Mouse (Mus musculus): ENCODE data around the gene Nfatc2.
A peak's percentile ranks its signal among the peaks of the same experiment; 100 is the strongest.

Gene Nfatc2

GRCm38 (mm10) chr2:168532061-168532833 is 69.2 kb downstream of the Nfatc2 start:
- no peak for DNase-seq (ENCODE audit: low spot score in 2 of 2)

DNA sequence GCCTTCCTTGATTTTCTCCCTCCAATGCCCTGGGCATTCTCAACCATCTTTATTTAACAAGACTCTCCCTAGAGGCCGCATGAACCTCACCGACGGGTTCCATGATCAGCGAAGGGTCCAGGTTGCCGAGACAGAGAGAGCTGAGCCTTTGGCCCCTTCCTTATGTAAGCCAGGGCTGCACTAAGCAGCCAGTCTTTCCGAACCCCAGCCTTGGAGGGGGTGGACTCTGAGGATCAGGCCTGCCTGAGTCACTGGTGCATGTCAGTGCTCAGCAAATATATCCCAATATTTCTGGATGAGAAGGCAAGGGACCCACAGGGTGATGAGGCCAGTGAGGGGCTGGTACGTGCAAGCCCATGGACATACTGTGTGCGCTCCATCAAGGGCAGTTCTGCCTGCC is 72.9 kb downstream of the Nfatc2 start:
- DNase-seq (ENCODE audit: low spot score in 2 of 2) = no peak

DNA sequence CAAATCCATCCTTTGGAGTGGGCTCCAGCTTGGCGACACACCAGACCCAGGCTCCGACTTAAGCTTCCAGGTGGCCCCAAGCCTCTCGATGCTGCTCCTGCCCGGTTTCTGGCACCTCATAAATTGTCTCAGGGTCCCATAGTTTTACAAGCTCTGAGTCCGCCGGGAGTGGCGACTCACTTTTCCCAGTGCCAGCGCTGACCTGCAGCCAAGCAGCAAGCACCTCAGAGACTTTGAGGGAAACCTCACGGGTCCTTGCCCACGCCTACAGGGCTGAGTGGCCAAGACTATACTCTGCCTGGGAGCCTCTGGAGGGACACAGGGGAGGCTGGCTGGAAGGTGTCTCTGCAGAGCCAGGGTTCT is 74.0 kb downstream of the Nfatc2 start:
- DNase-seq (ENCODE audit: low spot score in 2 of 2) = no peak

DNA sequence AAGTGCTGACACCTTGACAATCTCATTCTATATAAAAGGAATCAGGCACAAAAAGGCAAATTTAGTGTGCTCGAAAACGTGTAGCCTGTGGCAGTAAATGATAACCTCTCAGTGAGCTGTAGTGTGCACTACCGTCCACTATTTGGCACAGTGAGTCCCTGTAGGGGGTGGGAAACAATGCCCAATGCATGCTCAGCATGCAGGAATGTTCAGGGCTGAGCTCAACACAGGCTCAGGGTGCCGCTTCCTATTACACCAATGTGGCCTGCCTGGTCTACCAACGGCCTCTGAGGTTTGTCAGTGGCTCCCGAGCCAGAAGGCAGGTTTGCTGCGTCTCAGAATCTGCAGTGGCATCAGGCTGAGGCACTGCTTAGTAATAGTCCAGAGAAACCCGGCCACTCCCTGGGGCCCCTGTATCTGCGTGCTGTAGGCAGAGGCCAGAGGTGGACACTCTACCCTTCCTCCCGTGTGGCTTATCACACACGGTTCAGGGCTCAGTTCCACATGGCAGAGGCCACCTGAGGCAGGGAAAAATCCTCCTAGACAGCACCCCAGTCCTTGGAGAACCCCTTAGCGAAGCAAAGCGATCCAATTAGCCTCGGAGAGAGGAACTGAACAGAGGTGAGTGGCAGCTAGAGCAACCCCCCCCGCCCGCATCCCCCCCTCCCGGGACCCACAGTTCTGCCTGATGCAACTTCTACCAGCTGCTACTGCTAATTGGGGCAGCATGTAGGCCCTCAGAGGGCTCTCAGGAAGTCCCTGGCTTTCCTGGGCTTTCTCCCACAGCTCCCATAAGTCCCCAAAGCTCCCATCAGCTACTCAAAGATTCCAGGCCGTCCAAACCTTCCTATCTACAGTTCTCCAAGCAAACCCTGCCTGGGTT is 74.7 kb downstream of the Nfatc2 start:
- DNase-seq (ENCODE audit: low spot score in 2 of 2) = no peak

DNA sequence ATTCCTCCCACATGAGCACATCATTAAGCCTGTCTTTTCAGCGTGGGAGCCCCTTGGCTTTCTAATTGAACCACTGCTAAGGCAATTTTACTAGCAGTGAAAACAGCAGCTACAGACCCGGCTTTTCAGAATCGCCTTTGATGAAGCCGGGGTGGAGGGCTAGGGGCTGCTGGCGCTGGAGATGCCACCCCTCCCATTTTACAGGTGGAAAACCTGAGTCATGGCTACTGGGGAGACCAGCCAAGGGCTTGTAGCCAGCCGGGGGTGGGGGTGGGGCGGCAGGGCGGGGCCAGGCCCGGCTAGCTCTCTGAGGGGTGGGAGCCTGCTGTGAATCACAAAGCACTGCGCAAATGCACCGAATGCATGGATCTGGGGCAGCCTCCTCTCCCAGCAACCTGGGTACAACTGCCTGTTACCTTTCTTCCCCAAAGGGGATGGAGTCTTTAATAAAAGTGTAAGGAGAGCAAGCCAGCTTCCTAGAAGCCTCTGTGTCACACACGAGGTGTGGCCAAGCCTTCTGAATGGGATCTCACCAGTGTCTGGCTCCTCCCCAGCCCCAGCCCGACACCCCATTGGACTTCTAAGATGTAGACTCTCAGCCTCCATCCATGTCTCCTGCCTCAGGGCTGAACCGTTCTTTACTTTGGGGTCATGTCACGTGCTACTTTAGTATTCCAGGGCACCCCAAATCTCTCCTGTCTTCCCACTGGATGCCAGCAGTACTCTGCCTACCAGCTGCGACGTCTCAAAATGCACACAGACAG is 75.9 kb downstream of the Nfatc2 start:
- DNase-seq (ENCODE audit: low spot score in 2 of 2) = no peak

DNA sequence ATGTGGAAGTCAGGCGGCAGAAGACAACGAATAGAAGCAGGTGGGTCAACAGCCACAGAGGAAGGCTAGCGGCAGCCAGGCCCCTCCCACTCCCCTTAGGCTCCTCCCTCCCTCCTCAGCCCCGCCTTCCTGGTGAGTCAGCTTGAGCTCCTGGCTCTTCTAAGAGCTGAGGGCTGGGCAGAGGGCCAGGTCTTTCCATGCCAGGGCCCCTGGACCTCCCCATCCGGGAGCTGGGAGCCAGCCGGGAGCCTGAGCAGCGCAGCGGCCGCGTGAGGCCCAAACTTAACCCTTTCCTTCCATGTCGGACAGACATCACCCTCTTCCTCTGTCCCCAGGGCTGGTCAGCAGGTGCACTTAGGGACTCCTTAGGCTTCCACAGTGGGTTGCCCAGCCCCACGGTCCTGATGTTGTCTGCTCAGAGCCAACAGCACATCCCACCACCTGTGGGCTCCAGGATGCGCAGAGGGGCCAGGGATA is 76.5 kb downstream of the Nfatc2 start:
- peak; percentile 68 to 89 for DNase-seq (ENCODE audit: low spot score in 2 of 2)

- DNase-seq (ENCODE audit: low spot score in 2 of 2) = no peak
Observed at GRCm38 (mm10) chr2:168522247-168522646, 79.2 kb downstream of the Nfatc2 start.

DNA sequence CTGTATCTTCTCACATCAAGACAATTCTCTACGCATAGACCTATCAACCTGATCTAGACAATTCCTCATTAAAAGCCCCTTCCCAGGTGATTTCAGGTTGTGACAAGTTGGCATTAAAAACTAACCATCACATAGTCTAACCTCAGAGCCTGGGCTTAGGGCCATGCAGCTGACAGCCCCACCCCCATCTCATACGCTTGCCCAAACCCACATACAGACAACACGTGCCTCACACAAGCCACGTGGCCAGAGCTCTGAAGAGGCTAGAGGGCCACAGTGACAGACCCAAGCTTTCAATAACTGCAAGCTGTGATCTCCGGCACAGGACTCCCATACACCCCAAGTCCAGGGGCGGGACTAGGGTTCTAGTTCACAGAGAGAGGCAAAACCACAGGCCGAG is 80.7 kb downstream of the Nfatc2 start:
- no peak for DNase-seq (ENCODE audit: low spot score in 2 of 2)

DNA sequence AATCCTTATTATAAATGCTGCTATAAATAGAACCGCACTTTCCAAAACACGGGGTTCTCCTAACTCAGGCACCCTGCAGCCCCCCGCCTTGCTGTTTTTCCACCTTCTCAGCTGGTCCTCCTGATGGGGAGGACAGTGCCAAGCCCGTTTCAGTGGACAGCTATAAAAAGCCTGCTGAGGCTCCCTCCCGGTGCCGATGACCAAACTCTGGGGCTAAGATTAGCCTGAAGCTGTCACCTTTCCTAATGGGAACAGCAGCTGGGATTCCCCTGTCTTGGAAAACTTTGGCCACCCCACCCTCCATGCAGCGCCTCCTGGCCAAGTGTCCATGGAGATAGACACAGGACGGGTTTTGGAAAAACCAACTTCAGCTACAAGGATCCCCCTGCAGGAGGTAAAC is 81.9 kb downstream of the Nfatc2 start:
- no peak for DNase-seq (ENCODE audit: low spot score in 2 of 2)

- DNase-seq (ENCODE audit: low spot score in 2 of 2) = no peak
Observed at GRCm38 (mm10) chr2:168518256-168518659, 83.2 kb downstream of the Nfatc2 start.

DNA sequence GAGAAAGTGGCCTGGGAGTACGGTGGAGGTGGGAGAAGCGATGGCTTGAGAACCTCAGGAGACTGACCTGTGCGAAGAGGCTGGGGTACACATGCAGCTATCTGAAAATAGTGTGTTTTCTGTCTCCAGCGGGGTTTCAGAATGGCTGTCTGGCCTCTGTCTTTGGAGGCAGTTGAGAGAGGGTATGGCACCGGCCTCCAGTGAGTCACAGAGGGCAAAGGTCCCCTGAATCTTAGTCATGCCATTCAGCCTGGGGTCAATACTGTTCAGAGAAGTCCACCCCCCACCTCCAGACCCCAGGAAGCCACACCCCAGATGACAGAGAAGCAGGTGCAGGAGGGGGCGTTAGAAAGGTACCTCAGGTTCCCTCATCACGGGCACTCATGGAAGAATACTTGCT is 83.7 kb downstream of the Nfatc2 start:
- DNase-seq (ENCODE audit: low spot score in 2 of 2) = no peak

GRCm38 (mm10) chr2:168516717-168517116 is 84.7 kb downstream of the Nfatc2 start:
- no peak for DNase-seq (ENCODE audit: low spot score in 2 of 2)

GRCm38 (mm10) chr2:168515466-168515865 is 86.0 kb downstream of the Nfatc2 start:
- no peak for DNase-seq (ENCODE audit: low spot score in 2 of 2)

DNA sequence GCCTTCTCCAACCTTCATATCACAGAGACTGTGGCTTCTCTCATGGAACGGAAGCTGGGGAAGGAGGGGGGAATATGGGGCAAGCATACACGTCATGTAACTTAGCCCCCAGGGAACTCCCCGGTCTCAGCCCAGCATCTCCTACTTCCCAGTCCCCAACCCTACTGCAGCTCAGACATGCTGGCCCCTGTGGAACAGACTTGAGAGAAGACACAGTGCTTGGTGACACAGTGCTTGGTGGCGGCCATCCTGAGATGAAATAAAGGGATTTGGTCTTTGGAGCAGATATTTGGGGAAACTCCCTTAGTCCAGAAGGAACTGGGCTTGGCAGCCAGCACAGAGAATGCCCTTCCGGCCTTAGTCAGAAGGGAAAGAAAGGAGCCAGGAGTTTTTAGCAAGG is 87.3 kb downstream of the Nfatc2 start:
- no peak for DNase-seq (ENCODE audit: low spot score in 2 of 2)

GRCm38 (mm10) chr2:168511529-168511928 is 89.9 kb downstream of the Nfatc2 start:
- no peak for DNase-seq (ENCODE audit: low spot score in 2 of 2)

DNA sequence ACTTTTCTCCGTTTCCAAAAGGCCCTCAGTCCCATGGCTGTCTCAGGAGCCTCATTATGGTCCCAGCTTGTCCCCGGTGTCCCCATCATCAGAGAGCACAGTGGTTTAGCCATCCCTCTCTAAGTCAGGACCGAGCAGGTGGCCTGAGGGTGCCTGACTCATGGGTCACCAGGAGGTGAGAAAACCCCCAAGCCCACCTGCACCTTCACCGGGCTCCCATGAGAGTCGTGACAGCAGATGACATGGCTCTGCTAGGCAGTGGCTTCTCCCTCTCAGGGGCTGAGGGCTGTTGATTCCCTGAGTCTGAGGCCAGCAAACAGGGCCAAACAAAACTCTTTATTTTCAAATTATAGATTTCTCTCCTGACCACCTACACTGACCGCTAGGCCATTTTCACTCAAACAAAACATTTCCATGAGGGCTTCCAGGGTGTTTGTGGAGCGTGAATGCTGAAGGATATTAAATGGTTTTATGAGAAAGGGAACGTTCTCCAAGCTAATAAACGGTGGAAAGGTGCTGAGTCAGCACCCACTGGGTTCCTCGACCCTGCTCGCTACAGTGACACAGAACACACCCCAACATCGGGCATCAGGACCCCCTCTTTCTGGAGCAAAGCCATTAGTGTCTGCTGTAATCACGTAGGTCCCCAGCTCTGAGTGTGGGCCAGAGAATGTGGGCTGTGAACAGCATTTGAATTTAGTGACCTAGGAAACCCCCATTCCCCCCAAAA is 92.8 kb downstream of the Nfatc2 start:
- no peak for DNase-seq (ENCODE audit: low spot score in 2 of 2)

DNA sequence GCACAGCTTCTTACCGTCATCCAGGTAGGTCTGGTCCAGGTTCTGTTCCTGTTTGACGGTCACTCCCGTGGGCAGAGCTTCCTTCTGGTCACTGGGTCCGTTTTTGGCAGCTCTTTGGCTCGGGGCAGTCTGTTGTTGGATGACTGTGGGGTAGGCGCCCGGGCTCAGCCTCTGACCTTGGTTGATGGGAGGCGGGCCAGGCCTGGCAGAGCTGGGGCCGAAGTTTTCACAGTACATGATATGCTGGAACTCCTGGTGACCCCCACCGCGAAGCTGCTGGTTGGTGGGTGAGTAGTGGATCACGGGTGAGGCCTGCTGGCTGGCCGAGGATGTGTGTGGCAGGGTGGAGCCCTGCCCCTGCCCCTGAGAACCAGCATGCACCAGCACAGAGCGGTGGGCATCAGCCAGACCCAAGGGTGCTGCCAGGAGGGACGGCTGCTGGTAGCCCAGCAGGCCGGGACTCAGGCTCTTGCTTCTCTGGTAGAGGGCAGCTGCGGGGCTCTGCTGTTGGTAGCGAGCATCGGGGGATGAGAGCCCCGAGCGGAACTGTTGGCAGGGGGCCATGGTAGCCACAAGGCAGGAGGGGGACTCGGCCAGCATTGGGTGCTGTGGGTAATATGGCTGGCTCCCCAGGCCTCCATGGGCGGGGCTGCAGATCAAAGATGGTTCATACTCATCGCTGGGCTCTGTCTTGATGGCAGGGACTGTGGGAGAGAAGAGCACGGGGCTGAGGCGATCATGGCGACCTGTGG is 96.8 kb downstream of the Nfatc2 start:
- no peak for DNase-seq (ENCODE audit: low spot score in 2 of 2)

GRCm38 (mm10) chr2:168503735-168504134 is 97.7 kb downstream of the Nfatc2 start:
- no peak for DNase-seq (ENCODE audit: low spot score in 2 of 2)

GRCm38 (mm10) chr2:168500750-168501149 is 100.7 kb downstream of the Nfatc2 start:
- DNase-seq (ENCODE audit: low spot score in 2 of 2) = no peak

DNA sequence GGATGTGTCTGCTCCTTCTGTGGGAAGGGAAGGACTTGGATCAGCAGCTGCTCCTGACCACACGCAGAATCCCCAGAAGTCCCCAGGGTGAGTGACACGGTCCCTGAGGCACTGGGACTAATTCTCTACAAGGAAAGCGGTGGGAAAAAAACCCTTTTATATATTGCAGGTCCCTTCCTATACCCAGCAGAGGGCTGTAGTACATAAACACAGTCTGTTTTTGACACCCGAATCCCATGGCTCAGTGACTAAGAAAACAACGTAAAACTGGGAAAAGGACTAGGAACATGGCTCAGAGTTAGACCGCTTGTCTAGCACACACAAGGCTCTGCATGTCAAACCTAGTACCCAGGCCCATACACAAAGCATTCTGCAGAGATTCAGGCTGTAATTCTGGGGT is 101.2 kb downstream of the Nfatc2 start:
- DNase-seq (ENCODE audit: low spot score in 2 of 2) = no peak

DNA sequence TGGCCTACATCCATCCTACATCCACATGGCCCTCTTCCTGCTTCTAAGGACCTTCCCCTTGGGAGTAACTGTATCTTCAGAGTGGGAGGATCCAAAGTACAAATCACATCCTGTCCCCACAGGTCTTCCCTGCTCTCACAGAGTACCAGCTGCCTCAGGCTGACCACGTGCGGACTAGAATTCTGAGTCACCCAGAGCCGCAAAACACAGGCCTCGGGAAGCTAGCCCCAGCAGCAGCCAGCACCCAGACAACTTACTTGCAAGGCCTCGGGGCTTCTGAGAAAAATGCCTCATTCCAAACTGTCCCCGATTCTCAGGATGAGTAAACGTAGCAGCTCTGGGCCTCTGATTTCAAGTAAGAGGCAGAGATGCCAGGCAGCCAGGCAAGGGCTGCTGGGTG is 109.7 kb downstream of the Nfatc2 start:
- DNase-seq (ENCODE audit: low spot score in 2 of 2) = no peak

Data from cerebellum, postnatal 4 days (tissue).